Mouse (Mus musculus): ENCODE results near the gene Mfap3.
A peak's percentile ranks its signal among the peaks of the same experiment; 100 is the strongest.
"Not testable (repeated sequence)": the region's sequence is repeated elsewhere in the genome, so short reads cannot be mapped to it uniquely, and the experiment has no call there.

Mfap3 gene

DNA sequence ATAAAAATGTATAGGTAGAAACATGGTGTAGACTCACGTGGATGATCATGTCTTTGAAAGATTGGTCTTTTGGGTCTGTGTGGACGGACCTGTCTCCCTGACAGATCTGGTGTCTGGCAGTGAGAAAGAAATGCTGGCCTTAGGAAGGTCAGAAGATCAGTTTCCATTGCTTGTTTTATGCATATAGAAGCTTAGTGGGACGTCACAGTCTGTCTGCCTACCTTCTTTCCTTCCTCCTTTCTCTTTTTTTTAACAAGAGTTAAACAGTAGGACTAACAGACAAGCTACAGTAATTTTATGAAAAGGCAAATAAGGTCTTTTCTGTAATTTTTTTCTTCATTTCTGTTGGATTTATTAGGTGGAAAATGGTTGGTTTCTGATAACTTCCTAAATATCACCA lies 10.6 kb downstream of the Mfap3 start:
- DNase-seq (ENCODE audit: low spot score in 2 of 2): no peak

DNA sequence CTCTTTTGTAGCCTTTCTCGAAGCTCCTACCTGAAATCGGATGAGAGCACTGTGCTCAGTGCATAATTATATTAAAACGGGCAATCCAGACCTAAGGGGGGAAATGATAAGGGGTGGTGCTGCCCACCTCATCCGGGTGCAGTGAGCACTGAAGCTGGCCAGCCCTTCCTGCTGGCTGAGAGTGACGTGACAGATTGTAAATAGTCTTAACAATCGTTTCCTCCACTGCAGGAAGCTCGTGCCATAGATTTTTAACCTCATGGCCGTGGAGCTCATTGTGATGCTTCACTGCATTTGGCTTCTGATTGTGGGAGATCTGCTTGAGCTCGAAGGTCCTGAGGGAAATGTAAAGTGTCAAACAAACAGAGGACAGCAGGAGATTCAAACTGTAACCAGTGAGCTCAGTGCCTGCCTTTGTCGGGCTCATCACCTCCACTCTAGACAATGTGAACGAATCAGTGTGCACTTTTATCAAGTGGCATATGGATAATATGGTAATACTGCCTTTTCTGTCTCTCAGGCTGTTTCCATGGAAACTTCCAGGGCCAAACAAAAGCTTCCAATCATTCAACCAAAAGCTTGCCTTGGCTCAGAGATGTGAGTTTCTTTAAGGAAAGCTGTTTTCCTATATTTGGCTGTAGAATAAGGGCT lies 13.0 kb downstream of the Mfap3 start:
- DNase-seq (ENCODE audit: low spot score in 2 of 2): no peak

DNA sequence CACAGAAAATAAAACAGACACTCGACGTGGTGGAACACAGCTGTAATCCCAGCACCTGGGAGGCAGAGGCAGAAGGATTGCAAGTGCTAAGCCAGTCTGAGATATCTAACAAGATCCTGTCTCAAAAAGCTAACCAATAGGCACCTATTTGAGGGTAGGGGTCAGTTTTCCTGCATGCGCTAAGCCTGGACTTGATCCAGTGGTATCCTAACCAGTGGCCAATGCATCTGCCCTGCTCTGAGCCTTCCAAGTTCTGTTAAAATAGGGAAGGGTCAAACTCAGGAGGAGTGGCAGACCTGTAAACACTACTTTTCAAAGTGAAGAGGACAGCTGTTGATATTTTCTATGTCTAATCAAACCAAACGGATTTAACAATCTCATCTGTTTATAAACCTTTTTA lies 13.8 kb downstream of the Mfap3 start:
- no peak for DNase-seq (ENCODE audit: low spot score in 2 of 2)

DNA sequence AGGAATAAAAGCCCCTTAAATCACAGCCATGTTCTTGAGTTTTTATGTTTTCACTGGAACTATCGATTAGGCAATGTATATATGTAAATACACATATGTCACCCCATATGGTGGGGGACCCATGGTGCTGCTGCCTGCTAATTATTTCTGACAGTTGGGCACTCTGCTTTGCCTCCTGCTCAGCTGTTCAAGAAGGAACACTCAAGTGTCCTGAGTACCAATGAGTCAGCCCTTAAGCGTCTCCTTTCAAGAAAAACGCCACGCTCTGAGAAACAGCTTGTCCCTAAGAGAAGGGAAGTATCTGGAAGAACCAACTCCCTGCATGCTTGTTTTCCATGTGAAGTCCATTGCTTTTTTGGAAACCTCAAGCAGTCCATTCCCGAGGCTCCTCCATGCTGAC lies 17.4 kb downstream of the Mfap3 start:
- DNase-seq (ENCODE audit: low spot score in 2 of 2): no peak

DNA sequence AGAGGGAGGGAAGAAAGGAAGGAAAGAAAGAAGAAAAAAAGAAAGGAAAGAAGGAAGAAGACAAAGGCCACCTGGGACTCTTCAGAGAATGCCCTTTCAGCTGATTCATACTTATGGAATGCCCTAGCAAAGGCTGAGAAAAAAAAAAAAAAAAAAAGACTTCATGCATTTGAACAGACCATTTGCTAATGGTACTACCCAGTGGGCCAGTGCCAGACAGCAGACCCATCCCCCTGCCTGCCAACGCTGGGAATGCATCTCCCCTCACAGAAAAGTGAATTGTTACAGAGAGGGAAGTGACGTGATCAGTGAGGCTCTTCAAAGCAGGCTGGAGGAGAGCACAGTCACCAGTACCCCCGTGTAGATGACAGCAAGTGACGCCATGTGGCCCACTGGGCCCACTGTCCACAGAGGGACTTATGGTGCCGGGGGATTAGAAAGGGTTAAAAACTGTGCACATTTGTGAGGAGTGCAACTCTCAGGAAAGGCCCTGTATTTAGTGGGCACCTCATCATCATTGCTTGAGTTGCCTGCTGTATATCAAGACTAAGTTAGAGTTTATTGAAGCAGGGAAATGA lies 21.5 kb downstream of the Mfap3 start:
- DNase-seq (ENCODE audit: low spot score in 2 of 2): no peak

DNA sequence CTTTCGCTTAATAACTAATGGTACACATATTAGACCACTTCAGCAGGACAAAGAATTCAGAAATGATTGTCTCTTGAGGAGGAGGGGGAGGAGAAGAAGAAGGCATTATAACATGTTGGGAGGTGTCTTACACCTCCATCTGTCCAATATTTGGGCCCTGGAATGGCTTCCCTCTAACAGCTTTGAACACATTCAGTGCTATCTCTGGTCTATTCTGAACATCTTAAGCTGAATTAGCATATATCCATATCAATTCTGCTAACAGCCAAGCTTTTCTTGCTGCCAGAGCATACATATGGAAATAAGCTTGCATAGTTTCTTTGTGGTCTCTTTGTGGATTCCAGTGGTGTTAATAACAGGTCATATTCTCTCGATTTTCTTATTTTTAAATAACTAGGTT lies 22.2 kb downstream of the Mfap3 start:
- no peak for DNase-seq (ENCODE audit: low spot score in 2 of 2)

DNA sequence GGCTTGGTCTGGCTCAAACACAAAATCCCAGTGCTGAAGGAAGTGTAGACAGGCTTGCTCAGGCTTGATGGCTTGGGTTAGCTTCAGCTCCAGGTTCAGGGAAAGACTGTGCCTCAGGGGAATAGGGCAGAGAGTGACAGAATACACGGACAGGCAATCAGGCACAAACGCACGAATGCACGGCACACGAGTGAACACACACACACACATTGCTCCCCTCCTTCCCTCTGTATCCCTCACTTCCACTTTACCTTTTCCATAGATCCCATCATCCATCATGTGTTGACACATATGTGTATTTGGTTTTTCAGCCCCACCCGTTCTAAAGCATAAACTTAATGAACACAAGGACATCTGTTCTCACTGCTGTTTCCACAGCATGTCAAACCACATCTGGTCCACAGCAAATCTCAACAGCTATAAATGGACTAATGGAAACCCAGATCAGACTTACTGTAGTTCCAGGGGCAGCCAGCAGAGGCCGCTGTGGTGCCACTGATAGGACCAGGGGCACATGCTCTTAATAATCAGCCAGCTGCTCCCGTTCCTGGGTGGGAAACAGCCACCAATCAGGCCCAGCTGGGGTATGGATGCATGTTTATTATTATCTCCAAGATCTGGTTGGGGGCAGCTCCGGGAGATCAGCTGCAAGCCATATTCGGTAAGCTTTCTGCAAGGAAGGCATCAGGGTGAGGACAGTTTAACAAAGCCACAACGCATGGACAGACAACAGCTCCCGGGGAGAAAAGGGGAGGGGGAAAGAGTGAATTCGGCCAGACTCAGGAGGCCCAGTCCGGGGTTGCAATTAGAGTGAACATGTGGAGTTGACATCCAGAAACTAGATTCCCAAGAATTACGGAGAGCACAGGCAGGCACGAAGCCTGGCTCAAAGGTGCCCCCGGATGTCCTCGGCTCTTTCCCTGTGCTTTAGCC lies 30.4 kb downstream of the Mfap3 start:
- peak; percentile 45 to 70 for DNase-seq (ENCODE audit: low spot score in 2 of 2)

DNA sequence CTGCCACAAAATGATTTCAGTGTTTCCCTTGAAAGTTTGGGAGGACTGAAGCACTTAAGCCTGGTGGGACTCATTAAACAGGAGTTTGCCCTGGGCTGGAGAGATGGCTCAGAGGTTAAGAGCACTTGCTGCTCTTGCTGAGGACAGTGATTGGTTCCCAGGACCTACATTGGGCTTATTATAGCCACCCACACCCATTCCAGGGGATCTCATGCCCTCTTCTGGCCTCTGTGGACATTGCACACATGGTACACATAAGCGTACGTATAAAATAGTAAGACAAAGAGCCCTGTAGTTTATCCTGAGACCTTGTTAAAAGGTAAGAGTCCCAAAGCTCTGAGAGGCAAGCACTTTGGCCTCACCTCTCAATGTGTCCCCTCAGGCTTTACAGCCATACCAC lies 31.8 kb downstream of the Mfap3 start:
- no peak for DNase-seq (ENCODE audit: low spot score in 2 of 2)

DNA sequence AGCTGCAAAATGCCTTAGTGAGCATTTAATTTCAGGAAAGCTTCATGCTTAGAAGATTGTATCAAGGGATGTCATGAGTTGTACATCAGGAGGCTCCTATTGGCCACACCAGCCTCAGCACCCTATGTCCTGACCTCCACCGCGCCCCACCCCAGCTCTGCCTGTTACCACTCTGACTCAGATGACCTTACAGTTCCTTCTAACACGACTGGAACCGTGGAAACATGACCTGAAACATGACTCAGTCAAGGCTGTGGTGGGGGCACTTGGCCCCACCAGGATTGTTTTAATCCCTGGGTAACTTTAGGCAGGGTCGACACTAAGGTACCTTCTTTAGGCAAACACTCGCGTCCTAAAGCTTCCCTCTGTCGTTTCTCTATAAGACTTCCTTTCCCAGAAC lies 32.6 kb downstream of the Mfap3 start:
- DNase-seq (ENCODE audit: low spot score in 2 of 2): no peak

DNA sequence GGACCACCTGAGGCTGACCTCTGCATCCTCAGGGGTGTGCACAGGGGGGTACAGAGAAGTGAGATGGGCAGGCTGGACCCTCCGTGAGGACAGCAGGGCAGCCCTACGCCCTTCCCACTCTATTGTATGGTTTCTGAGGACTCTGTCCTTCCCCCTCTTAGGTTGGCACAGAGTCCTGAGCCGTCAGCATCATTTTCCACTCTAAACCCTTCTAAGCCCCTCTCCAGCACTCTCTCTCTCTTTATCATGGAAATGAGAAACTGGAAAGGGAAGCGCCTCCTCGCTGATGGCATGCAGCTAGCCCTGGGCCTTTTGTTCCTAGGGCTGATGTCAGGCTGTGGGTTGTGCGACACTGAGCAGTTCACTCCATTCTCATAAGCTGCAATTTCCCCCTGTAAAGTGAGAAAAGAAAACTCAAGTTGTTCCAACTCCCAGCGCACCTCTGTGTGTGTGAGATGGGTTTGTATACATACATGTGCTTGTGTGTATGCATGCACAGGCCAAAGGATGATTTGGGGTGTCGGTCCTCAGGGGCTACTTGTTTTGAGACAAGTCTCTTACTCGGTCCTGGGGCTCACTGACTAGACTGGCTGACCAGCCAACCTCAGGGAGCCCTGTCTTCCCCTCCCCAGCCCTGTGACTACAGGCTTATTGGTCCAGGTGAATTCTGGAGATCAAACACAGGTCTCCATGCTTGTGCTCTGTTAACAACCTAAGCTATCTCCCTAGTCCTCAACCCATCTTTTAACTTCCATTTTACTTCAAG lies 34.7 kb downstream of the Mfap3 start:
- no peak for DNase-seq (ENCODE audit: low spot score in 2 of 2)

DNA sequence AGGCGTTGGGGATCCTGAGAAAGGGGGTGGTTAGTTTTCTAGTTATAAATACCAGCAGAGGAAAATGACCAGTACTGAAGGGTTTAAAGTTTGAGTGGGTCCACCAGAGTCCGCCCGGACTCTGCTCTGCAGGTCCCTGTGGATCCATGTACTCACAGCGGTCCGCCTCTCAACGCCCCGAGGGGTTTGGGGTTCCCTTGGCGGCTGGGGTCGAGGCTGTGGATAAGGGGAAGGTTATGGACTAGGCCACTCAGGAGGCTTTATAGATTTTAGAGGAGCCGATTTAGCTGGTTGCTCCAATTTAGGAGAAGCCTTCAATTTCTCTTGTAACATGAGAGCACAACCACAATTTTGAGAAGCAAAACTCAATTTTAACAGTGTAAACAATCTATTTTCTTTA lies 39.5 kb downstream of the Mfap3 start:
- DNase-seq (ENCODE audit: low spot score in 2 of 2): not testable (repeated sequence)

DNA sequence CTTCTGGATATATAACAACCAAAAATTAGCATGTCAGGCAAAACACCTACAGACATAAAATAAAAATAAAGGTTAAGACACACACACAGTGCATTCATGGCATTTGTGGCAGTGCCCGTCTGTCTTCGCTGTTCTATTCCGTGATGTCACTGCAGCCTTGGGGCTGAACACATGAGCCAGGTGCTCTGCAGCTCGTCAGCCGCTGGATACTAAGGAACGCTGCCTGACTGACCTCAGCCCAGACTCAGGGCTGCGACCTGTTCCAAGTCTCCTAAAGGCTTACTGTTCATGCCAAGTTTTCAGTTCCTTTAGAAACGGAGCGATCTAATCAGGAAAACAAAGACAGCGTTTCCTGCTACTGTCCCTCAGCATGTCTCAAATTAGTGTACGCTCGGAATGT lies 46.1 kb downstream of the Mfap3 start:
- no peak for DNase-seq (ENCODE audit: low spot score in 2 of 2)

DNA sequence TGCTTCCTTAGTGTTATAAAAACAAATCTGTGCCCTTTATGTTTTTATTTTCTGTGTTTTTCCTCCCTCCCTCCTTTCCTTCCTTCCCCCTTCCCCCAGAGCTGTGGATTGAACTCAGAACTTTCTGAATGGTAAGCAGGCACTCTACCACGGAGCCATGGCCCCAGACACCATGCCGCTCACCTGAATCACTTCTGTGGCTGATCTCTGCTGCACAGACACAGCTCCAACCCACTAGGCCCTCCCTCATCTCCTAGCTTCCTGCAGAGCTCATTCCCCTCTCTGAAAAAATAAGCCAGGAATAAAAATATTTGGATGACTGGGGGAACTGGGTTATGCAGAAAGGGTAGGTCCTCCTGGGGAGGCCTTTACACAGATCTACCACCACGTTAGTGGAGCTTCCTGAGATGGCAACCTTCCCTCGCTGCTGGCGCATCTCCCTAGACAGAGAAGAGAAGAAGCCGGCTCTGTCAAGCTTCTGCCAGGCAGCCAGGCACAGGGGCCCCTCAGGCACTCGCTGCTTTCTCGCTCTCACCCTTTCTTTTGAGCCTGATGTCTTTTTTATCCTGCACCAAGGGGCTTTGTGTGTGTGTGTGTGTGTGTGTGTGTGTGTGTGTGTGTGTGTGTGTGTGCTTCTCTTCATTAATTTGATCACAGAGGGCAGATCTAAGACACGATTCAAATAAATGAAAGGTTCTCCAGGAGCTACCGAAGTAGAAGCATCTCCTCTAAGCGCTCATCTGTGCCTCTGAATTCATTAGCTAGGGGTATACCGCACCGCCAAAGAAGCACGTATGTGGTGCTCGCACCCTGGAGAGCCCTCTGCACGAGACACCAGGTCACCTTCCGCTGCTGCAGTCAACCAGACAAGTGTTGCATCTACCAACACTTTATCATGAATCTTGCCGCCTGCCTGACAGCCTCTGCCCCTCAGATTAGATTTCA lies 47.9 kb downstream of the Mfap3 start:
- DNase-seq (ENCODE audit: low spot score in 2 of 2): no peak

DNA sequence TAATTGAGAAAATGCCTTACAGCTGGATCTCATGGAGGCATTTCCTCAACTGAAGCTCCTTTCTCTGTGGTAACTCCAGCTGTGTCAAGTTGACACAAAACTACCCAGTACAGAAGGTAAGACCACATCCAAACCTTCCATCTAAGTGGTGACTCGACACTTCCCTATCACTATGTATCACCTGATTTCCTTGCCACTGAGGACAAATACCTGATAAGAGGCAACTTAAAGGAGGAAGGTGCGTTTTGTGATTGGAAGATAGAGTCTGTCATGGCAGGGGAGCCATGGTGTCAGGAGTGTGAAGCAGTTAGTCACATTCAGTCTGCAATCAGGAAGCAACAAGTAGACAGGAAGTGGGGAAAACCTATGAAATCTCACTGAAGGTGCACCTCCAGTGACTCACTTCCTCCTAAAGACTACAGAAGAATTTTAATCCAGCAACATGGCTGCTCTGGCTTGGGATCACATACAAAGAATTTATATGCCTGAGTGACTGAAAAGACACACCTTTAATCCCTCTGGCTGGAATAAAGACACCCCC lies 50.6 kb downstream of the Mfap3 start:
- no peak for DNase-seq (ENCODE audit: low spot score in 2 of 2)

DNA sequence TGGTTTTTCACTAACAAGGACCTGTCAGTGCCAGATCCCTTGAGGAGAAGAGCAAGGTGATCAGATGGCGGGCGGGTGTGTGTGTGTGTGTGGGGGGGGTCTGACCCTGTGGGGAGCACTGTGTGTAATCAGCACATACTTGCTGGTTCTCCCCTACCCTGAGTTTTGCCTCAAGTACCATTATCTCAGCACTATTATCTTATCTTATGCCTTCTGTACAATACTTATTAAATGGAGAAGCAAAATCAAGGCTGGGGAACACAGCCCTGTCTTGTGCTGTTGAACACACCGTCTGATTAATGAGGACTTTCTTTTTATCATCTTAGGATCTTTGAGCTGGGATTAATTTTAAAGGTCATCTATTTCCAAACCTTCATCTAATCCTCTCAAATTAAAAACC lies 52.6 kb downstream of the Mfap3 start:
- no peak for DNase-seq (ENCODE audit: low spot score in 2 of 2)

DNA sequence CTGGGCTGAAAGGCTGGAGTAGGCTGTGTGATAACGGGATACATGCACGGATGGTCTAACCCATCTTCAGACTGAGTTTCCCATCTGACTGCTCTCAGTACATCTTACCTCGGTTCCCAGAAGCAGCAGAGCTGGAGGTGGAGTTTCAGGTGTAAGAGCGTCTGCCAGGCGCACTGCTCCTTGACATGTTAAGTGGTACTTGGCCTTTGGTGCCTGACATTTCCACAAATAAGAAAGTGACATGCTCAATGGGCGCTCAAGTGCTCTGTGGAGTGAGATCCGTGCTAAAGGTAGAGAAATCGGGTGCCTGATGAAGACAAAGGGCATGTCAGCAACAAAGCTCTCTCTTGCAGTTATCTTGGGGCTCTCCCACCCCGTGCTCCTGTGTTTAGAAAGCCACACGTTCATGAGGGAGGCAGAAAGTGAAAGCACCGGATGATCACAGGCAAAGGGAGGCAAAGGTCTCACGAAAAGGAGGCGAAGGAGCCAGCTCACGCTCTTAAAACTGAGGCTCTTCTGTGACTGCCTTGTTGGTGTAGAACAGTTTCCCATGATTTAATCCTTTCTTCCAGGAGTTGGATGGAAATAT lies 55.3 kb downstream of the Mfap3 start:
- no peak for DNase-seq (ENCODE audit: low spot score in 2 of 2)

DNA sequence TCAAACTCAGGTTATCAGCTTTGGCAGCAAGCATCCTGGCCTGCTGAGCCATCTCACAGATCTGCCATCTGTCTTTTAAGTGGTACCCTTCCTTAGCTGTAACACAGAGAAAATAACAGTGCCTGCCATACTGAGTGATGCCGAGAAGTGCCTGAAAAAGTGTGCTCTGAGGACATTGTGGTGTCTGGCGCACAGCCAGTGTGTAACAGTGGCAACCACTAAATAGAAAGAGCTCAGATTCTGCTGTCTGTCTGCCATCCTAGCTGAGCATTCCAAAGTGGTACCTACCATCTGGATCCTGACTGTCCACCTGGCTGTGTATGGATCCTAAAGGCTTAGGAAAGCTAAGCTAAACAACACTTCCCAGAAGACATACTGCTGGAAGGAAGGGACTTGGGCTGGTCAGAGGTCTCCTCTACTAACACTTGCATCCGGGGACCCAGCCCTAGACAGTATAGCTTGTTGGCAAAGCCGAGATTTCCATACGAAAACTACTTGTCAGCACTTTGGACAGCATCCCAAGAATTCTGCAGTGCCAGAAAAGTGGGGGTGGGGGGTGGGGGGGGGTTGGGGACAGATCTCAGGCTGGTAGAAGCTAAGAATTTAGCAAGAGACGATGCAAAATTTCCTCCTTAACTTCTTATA lies 58.5 kb downstream of the Mfap3 start:
- no peak for DNase-seq (ENCODE audit: low spot score in 2 of 2)

DNA sequence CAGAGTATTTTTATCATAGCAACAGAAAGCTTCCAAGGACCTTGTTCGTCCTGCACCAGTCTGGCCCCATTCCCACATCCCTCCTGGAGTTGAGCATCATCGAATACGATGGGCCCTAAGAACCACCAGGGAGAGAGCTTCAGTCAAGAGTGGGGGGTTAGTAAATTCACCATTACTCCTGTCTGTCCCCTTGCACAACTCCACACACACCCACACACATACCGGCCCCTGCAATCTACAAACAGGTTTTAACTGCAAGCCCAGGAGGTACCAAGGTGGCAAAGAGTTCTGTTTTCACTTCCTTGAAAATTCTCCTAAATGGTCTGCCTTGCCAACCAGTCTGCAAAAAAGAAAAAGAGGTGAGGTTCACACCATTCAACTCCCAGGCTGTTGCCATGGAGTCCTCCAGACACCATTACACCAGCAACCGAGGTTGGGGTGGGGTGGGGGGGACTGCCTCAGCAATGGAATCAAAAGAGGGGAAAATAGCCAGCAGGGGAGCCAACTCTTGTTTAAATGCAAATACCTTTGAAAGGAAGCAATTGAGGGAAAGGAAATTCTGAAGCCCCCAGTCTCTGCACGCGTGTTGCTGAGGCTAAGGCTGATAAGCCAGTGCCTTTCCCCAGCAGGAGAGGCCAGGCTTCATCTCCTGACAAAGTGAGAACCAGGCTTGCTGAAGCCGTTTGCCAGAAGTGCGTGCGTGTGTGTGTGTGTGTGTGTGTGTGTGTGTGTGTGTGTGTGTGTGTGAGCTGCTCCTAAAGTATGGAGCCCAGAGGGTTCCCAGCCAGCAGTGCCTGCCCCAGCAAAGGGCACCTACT lies 64.6 kb downstream of the Mfap3 start:
- no peak for DNase-seq (ENCODE audit: low spot score in 2 of 2)

All from natural killer cell, adult 2 months (primary cell).